Mouse (Mus musculus): ENCODE results near the gene Ercc2. TPM values are rescaled to one million over a fixed set of nuclear protein-coding genes. Genes with fewer than 3 reads are reported as not detected.

The Ercc2 gene
- polyA plus RNA-seq, 1 experiment from 2014 or later = 28.5 TPM

DNA sequence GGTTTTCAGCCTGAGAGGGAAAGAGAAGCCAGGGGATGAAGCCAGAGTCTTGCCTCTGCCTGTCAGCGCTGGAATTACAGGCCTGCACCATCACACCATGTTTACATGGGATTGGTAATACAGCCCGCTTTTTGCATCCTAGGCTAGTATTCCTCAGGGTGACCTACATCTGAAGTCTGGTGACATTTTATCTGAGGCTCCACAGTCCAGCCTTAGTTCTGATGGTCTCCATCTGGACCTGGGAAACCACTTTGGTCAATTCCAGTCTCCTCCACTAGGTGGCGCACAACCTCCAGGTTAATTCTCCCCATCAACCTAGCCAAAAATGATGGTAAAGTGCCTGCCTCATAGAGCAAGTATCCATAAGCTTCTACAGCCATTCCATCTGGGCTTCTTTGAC is 61.5 kb downstream of the Ercc2 start:
- Histone ChIP-seq H3K4me2 (ENCODE audit: low read length) (no peak overlapping the region), H3K27ac (ENCODE audit: low read length) (no peak overlapping the region), H3K9me3 (ENCODE audit: control insufficient read depth, low read length) (no peaks in the 10 kb centered on the region), H3K27me3 (replicated peaks; ENCODE audit: control insufficient read depth, insufficient read depth, low read length) (no peaks in the 10 kb centered on the region), H3K9ac (replicated peaks; ENCODE audit: low read depth, low read length) (no peak overlapping the region), H3K4me1 (replicated peaks; ENCODE audit: control insufficient read depth, insufficient read depth, low read length) (no peaks in the 10 kb centered on the region), H3K4me3 (replicated peaks; ENCODE audit: low read length) (no peak overlapping the region), H3K36me3 (ENCODE audit: control insufficient read depth, insufficient read depth) (peaks cover 16% of the 10 kb centered on the region)
- peak; percentile 47; the same call in 1 of the 2 replicates for ATAC-seq
- 43% methylated on average over 3 of the region's 3 CpGs for WGBS

DNA sequence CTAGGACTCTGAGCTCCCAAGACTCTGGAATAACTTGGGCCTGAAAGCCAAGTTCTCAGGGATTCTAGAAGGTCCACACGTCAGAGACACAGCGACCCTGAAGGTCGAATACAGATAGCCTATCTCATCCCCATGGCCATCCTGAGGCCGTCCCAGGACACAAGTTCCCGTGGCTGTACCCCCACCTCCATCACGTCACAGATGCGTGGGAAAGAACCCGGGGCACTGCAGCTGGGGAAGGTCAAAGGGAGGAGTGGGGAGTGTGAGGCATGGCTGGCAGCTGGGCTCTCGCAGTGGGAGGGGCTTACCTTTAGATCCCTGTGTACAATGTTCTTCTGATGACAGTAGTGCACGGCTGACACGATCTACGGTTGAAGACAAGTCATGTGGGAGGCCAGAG is 63.0 kb downstream of the Ercc2 start:
- no peak for ATAC-seq
- 89% methylated on average over 12 of the region's 12 CpGs for WGBS
- Histone ChIP-seq H3K27me3 (replicated peaks; ENCODE audit: control insufficient read depth, insufficient read depth, low read length) (no peaks in the 10 kb centered on the region), H3K36me3 (ENCODE audit: control insufficient read depth, insufficient read depth) (peaks cover 18% of the 10 kb centered on the region), H3K27ac (ENCODE audit: low read length) (no peak overlapping the region), H3K9me3 (ENCODE audit: control insufficient read depth, low read length) (no peaks in the 10 kb centered on the region), H3K4me3 (replicated peaks; ENCODE audit: low read length) (no peak overlapping the region), H3K4me2 (ENCODE audit: low read length) (no peak overlapping the region), H3K4me1 (replicated peaks; ENCODE audit: control insufficient read depth, insufficient read depth, low read length) (no peaks in the 10 kb centered on the region), H3K9ac (replicated peaks; ENCODE audit: low read depth, low read length) (no peak overlapping the region)

MicroRNAs within 50 kb of the gene (microRNA counts, 519-probe panel; counts per million panel counts)
- 795 counts per million, percentile 5 among the panel's probes with 10 or more counts for microRNA mmu-miR-343

Small RNA genes within 50 kb of the gene (microRNA-seq; reads per million reads assigned to microRNA genes)
- not detected for gene Mir343

Other genes starting within 250 kb of the Ercc2 start
- gene Qpctl, start 232.7 kb upstream of the Ercc2 start, polyA plus RNA-seq (2015; fragmentation: Nextera tagmentation; extraction: Ambion mirVana) = 17.1 and 22.4 TPM in 2 replicates
- 116 and 118 TPM in 2 replicates for gene Snrpd2, start 232.3 kb upstream of the Ercc2 start, polyA plus RNA-seq (2015; fragmentation: Nextera tagmentation; extraction: Ambion mirVana)
- gene Gipr, start 215.9 kb upstream of the Ercc2 start, polyA plus RNA-seq (2015; fragmentation: Nextera tagmentation; extraction: Ambion mirVana) = 21.8 and 32.1 TPM in 2 replicates
- gene Eml2, start 205.6 kb upstream of the Ercc2 start, polyA plus RNA-seq (2015; fragmentation: Nextera tagmentation; extraction: Ambion mirVana) = 8.3 and 14.4 TPM in 2 replicates
- gene Gpr4, start 169.5 kb upstream of the Ercc2 start, polyA plus RNA-seq (2015; fragmentation: Nextera tagmentation; extraction: Ambion mirVana) = 2.5 and 2.7 TPM in 2 replicates
- gene Opa3, start 153.7 kb upstream of the Ercc2 start, polyA plus RNA-seq (2015; fragmentation: Nextera tagmentation; extraction: Ambion mirVana) = 43.5 and 43.8 TPM in 2 replicates
- gene Vasp, start 110.2 kb upstream of the Ercc2 start, polyA plus RNA-seq (2015; fragmentation: Nextera tagmentation; extraction: Ambion mirVana) = 38.0 and 40.3 TPM in 2 replicates
- gene Ppm1n, start 101.9 kb upstream of the Ercc2 start, polyA plus RNA-seq (2015; fragmentation: Nextera tagmentation; extraction: Ambion mirVana) = 0.39 and 0.61 TPM in 2 replicates
- gene Rtn2, start 99.4 kb upstream of the Ercc2 start, polyA plus RNA-seq (2015; fragmentation: Nextera tagmentation; extraction: Ambion mirVana) = 127 and 128 TPM in 2 replicates
- gene Fosb, start 72.0 kb upstream of the Ercc2 start, polyA plus RNA-seq (2015; fragmentation: Nextera tagmentation; extraction: Ambion mirVana) = 0.05 and 0.10 TPM in 2 replicates
- 79.3 and 85.9 TPM in 2 replicates for gene Ercc1, start 37.2 kb upstream of the Ercc2 start, polyA plus RNA-seq (2015; fragmentation: Nextera tagmentation; extraction: Ambion mirVana)
- gene Cd3eap, start 22.5 kb upstream of the Ercc2 start, polyA plus RNA-seq (2015; fragmentation: Nextera tagmentation; extraction: Ambion mirVana) = 23.1 and 26.4 TPM in 2 replicates
- gene Ppp1r13l, start 22.3 kb upstream of the Ercc2 start, polyA plus RNA-seq (2015; fragmentation: Nextera tagmentation; extraction: Ambion mirVana) = 3.0 and 3.6 TPM in 2 replicates
- 2.2 and 2.5 TPM in 2 replicates for gene Klc3, start 22.1 kb downstream of the Ercc2 start, polyA plus RNA-seq (2015; fragmentation: Nextera tagmentation; extraction: Ambion mirVana)
- 0.22 and 0.66 TPM in 2 replicates for gene Ckm, start 22.8 kb downstream of the Ercc2 start, polyA plus RNA-seq (2015; fragmentation: Nextera tagmentation; extraction: Ambion mirVana)
- 13.8 and 17.5 TPM in 2 replicates for gene Mark4, start 76.8 kb downstream of the Ercc2 start, polyA plus RNA-seq (2015; fragmentation: Nextera tagmentation; extraction: Ambion mirVana)
- gene Exoc3l2, start 81.3 kb downstream of the Ercc2 start, polyA plus RNA-seq (2015; fragmentation: Nextera tagmentation; extraction: Ambion mirVana) = 0.11 and 0.19 TPM in 2 replicates
- 3.7 and 4.9 TPM in 2 replicates for gene Bloc1s3, start 126.4 kb downstream of the Ercc2 start, polyA plus RNA-seq (2015; fragmentation: Nextera tagmentation; extraction: Ambion mirVana)
- 29.4 and 31.2 TPM in 2 replicates for gene Trappc6a, start 126.4 kb downstream of the Ercc2 start, polyA plus RNA-seq (2015; fragmentation: Nextera tagmentation; extraction: Ambion mirVana)
- gene Nkpd1, start 135.8 kb downstream of the Ercc2 start, polyA plus RNA-seq (2015; fragmentation: Nextera tagmentation; extraction: Ambion mirVana) = 0.81 and 0.90 TPM in 2 replicates
- 31.9 and 38.8 TPM in 2 replicates for gene Ppp1r37, start 181.1 kb downstream of the Ercc2 start, polyA plus RNA-seq (2015; fragmentation: Nextera tagmentation; extraction: Ambion mirVana)
- gene Zfp296, start 195.3 kb downstream of the Ercc2 start, polyA plus RNA-seq (2015; fragmentation: Nextera tagmentation; extraction: Ambion mirVana) = 0.26 TPM in 1 of 2 replicates, not detected in the other
- 120 and 124 TPM in 2 replicates for gene Gemin7, start 195.6 kb downstream of the Ercc2 start, polyA plus RNA-seq (2015; fragmentation: Nextera tagmentation; extraction: Ambion mirVana)
- 57.2 and 57.6 TPM in 2 replicates for gene Clasrp, start 222.5 kb downstream of the Ercc2 start, polyA plus RNA-seq (2015; fragmentation: Nextera tagmentation; extraction: Ambion mirVana)
- gene Relb, start 247.4 kb downstream of the Ercc2 start, polyA plus RNA-seq (2015; fragmentation: Nextera tagmentation; extraction: Ambion mirVana) = 3.9 and 4.5 TPM in 2 replicates

Data from forebrain, embryonic 16.5 days (tissue).